Mouse (Mus musculus) MEL (cell line): Measurements from ENCODE around the gene Olfr1487. TPM values are rescaled to one million over a fixed set of nuclear protein-coding genes. Genes with fewer than 3 reads are reported as not detected.
"Not testable (repeated sequence)": the region's sequence is repeated elsewhere in the genome, so short reads cannot be mapped to it uniquely, and the experiment has no call there.

Experiments
- DNase-seq: peaks from one replicate; pipeline ENCODE4 v3.0.0; 2011; ENCODE audit warnings: low read depth, low spot score
- H3K27ac ChIP-seq: 2 replicates; pipeline ENCODE4 v1.5.1; 2012; ENCODE audit warnings: low read depth, mild to moderate bottlenecking, control low read depth, low read length, moderate library complexity; ENCODE audit not compliant: control insufficient read depth
- H3K27me3 ChIP-seq, 2 experiments: fragments of 150-350 bp in 1 of 2; sonication (generic) in 1 of 2; 2 replicates each; pipeline ENCODE4 v1.6.1; 2012; ENCODE audit warnings: low read length in 2 of 2, mild to moderate bottlenecking in 2 of 2, improper control_type of control experiment in 1 of 2, moderate library complexity in 1 of 2; ENCODE audit not compliant: insufficient read depth in 2 of 2, control insufficient read depth in 1 of 2
- H3K36me3 ChIP-seq, 2 experiments: 2 replicates each; pipeline ENCODE4 v1.6.1; 2012 to 2014; ENCODE audit warnings: low read length in 2 of 2, improper control_type of control experiment in 1 of 2, inconsistent platforms in 1 of 2, mild to moderate bottlenecking in 1 of 2; ENCODE audit not compliant: insufficient read depth in 2 of 2, control insufficient read depth in 1 of 2
- H3K4me1 ChIP-seq, 2 experiments: fragments of 150-350 bp in 1 of 2; sonication (generic) in 1 of 2; 2 replicates each; pipeline ENCODE4 v1.6.1; 2012; ENCODE audit warnings: low read length in 2 of 2, improper control_type of control experiment in 1 of 2, mild to moderate bottlenecking in 1 of 2; ENCODE audit not compliant: insufficient read depth in 2 of 2, control insufficient read depth in 1 of 2
- H3K4me3 ChIP-seq, 2 experiments: fragments of 150-350 bp in 1 of 2; sonication (generic) in 1 of 2; 2 replicates each; pipeline ENCODE4 v1.5.1; 2012; ENCODE audit warnings: low read depth in 2 of 2, low read length in 2 of 2, mild to moderate bottlenecking in 2 of 2, moderate library complexity in 2 of 2, control low read depth in 1 of 2, improper control_type of control experiment in 1 of 2; ENCODE audit not compliant: control insufficient read depth in 1 of 2, insufficient read depth in 1 of 2
- H3K79me2 ChIP-seq: 2 replicates; pipeline ENCODE4 v1.6.1; 2012; ENCODE audit warnings: mild to moderate bottlenecking, low read length, moderate library complexity; ENCODE audit not compliant: control insufficient read depth, poor library complexity, insufficient read depth
- H3K9ac ChIP-seq: 2 replicates; pipeline ENCODE4 v1.6.1; 2012; ENCODE audit warnings: low read depth, mild to moderate bottlenecking, control low read depth, low read length, moderate library complexity; ENCODE audit not compliant: control insufficient read depth, poor library complexity, severe bottlenecking
- H3K9me3 ChIP-seq: fragments of 150-350 bp; sonication (generic); replicated peaks from 2 replicates; pipeline ENCODE4 v1.6.1; 2012; ENCODE audit warnings: mild to moderate bottlenecking, low read length, improper control_type of control experiment, moderate library complexity; ENCODE audit not compliant: insufficient read depth
- BHLHE40 ChIP-seq: IDR thresholded peaks from 2 replicates; pipeline ENCODE4 v1.6.1; 2012; ENCODE audit warnings: low read depth, mild to moderate bottlenecking, inconsistent platforms, low read length, improper control_type of control experiment, borderline replicate concordance
- ELF1 ChIP-seq: IDR thresholded peaks from 2 replicates; pipeline ENCODE4 v1.6.1; 2014; ENCODE audit warnings: low read depth, mild to moderate bottlenecking, inconsistent platforms, low read length, improper control_type of control experiment, moderate library complexity
- MAZ ChIP-seq: IDR thresholded peaks from 2 replicates; pipeline ENCODE4 v1.6.1; 2012; ENCODE audit warnings: low read depth, mild to moderate bottlenecking, inconsistent platforms, low read length, improper control_type of control experiment
- NELFE ChIP-seq: IDR thresholded peaks from 2 replicates; pipeline ENCODE4 v1.6.1; 2011; ENCODE audit warnings: low read depth, low read length, improper control_type of control experiment
- NRF1 ChIP-seq: IDR thresholded peaks from 2 replicates; pipeline ENCODE4 v1.6.1; 2014; ENCODE audit warnings: low read depth, mild to moderate bottlenecking, inconsistent platforms, low read length, improper control_type of control experiment, moderate library complexity; ENCODE audit not compliant: poor library complexity, insufficient read depth, severe bottlenecking
- TBP ChIP-seq: IDR thresholded peaks from 2 replicates; pipeline ENCODE4 v1.8.0; 2011; ENCODE audit warnings: low read depth, low read length, improper control_type of control experiment
- USF1 ChIP-seq: IDR thresholded peaks from 2 replicates; pipeline ENCODE4 v1.6.1; 2014; ENCODE audit warnings: low read depth, mild to moderate bottlenecking, inconsistent platforms, low read length, improper control_type of control experiment, moderate library complexity
- polyA plus RNA-seq, 2 experiments: library from polyadenylated mRNA; stranded (reverse) in 1 of 2; unstranded in 1 of 2; fragments of >175 nt in 1 of 2; fragments of >200 nt in 1 of 2; gene quantifications; 2 replicates each; pipeline versions ENCODE4 v1.2.1 to v1.2.4; 2012; ENCODE audit warnings: low replicate concordance in 2 of 2, low read depth in 1 of 2; ENCODE audit not compliant: insufficient read length in 2 of 2, insufficient read depth in 1 of 2, missing spikeins in 1 of 2
- total RNA-seq: library from RNA; depleted of rRNA; stranded (reverse); fragments of 300-350 nt; gene quantifications from 2 replicates; pipeline ENCODE4 v1.2.3, GENCODE M21; 2012; rRNA removed

The Olfr1487 gene
- total RNA-seq (not detected in 2 replicates), polyA plus RNA-seq (not detected)

DNA sequence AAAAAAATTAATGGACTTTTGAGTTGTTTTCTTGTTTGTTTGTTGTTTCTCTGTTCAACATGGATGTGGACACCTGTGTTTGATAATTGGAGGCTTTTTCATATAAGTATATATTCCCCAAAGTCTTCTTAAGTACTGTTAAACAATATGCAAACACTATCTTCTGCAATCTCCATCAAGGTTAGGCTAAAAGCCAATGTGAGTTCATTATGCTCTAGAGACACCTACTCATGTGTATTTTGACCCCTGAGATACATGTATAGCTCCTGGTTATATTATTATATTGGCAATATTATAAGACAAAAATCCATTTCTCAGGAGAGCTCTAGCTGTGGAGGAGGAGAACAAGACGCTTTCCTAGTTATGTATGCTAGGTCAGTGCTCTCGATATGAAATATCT is at the start of gene Olfr1487:
TSS of gene Olfr1487 (plus strand) at position 301 of the 400 bp plus-strand sequence.
- not testable (repeated sequence) for H3K9ac ChIP-seq, H3K36me3 ChIP-seq, H3K27ac ChIP-seq, DNase-seq, H3K4me3 ChIP-seq, H3K27me3 ChIP-seq, H3K79me2 ChIP-seq, H3K9me3 ChIP-seq, H3K4me1 ChIP-seq

DNA sequence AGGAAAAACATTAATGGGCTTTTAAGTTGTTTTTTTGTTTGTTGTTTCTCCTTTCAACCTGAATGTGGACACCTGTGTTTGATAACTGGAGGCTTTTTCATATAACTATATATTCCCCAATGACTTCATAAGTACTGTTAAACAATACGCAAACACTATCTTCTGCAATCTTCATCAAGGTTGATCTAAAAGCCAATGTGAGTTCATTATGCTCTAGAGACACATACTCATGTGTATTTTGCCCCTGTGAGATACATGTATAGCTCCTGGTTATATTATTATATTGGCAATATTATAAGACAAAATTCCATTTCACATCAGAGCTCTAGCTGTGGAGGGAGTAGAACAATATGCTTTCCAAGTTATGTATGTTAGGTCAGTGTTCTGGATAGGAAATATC is 34.0 kb upstream of the Olfr1487 start, which contains the start of gene Olfr1484:
TSS of gene Olfr1484 (plus strand) at position 301 of the 400 bp plus-strand sequence.
- H3K27me3 ChIP-seq, result no peaks in the 10 kb centered on the region
- H3K4me1 ChIP-seq, result no peaks in the 10 kb centered on the region
- no peaks in the 10 kb centered on the region for H3K79me2 ChIP-seq
- H3K9me3 ChIP-seq, result no peaks in the 10 kb centered on the region
- no peak within 1 kb of the TSS for H3K27ac ChIP-seq
- no peak within 1 kb of the TSS for H3K9ac ChIP-seq
- no peak for TF ChIP-seq TBP
- no peak within 1 kb of the TSS for H3K4me3 ChIP-seq
- H3K36me3 ChIP-seq, result no peaks in the 10 kb centered on the region
- DNase-seq, result no peak

DNA sequence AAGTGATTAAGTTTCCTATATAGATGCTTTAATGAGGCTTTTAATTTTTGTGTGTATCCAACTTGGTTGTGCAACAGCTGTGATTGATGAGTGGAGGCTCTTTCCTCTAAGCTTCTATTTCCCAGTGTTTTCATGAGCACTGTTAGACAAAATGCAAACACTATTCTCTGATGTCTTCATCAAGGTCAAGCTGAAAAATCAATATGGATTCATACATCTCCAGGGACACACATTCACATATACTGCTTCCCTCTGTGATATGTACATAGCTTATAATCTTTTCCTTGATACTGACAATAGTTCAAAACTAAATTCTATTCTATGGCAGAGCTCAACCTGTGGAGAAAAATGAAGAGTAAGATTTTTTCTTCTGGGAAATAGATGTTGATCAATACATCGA is 14.1 kb downstream of the Olfr1487 start, which contains the start of gene Olfr1489:
TSS of gene Olfr1489 (plus strand) at position 301 of the 400 bp plus-strand sequence.
- TF ChIP-seq BHLHE40 (no peak), USF1 (no peak), MAZ (no peak), ELF1 (no peak), NELFE (no peak)
- Histone ChIP-seq H3K79me2 (no peaks in the 10 kb centered on the region), H3K4me1 (no peaks in the 10 kb centered on the region), H3K9me3 (no peaks in the 10 kb centered on the region), H3K27ac (no peak within 1 kb of the TSS), H3K36me3 (no peaks in the 10 kb centered on the region), H3K9ac (no peak within 1 kb of the TSS), H3K4me3 (no peak within 1 kb of the TSS), H3K27me3 (no peaks in the 10 kb centered on the region)
- no peak for DNase-seq

DNA sequence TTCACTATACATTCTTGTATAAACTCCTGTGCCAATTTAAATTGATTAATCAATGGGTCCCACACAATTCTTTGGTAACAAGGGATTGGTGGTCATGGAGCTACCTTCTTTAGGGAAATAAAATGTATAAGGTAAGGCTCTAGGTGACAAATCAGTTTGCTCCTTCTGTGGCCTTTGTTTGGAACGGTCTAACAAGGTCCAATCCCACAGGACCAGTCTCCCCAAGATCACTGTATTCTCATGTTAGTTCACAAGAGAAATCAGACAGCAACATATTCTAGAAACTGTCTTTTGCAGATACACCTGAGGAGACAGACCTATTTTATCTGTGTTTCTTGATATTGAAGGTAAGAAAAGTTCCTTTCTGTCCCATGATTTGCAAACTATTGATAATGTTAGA is 33.6 kb downstream of the Olfr1487 start, which contains the start of gene Olfr1490:
TSS of gene Olfr1490 (plus strand) at position 301 of the 400 bp plus-strand sequence.
- Histone ChIP-seq H3K79me2 (no peaks in the 10 kb centered on the region), H3K4me1 (no peaks in the 10 kb centered on the region), H3K4me3 (no peak within 1 kb of the TSS), H3K36me3 (no peaks in the 10 kb centered on the region), H3K27me3 (no peaks in the 10 kb centered on the region), H3K27ac (no peak within 1 kb of the TSS), H3K9ac (no peak within 1 kb of the TSS), H3K9me3 (no peaks in the 10 kb centered on the region)
- no peak for TF ChIP-seq NRF1
- no peak for DNase-seq

Other genes with a start within 250 kb of the Olfr1487 start
- gene Olfr1469, start 209.5 kb upstream of the Olfr1487 start, total RNA-seq, result not detected in 2 replicates
- not detected for gene Olfr1469, start 209.5 kb upstream of the Olfr1487 start, polyA plus RNA-seq
- not detected in 2 replicates for gene Olfr1471, start 174.0 kb upstream of the Olfr1487 start, total RNA-seq
- gene Olfr1471, start 174.0 kb upstream of the Olfr1487 start, polyA plus RNA-seq, result not detected
- gene Olfr1472, start 161.3 kb upstream of the Olfr1487 start, total RNA-seq, result not detected in 2 replicates
- gene Olfr1472, start 161.3 kb upstream of the Olfr1487 start, polyA plus RNA-seq, result not detected
- not detected in 2 replicates for gene Olfr1474, start 147.8 kb upstream of the Olfr1487 start, total RNA-seq
- not detected for gene Olfr1474, start 147.8 kb upstream of the Olfr1487 start, polyA plus RNA-seq
- gene Olfr1475, start 137.2 kb upstream of the Olfr1487 start, total RNA-seq, result not detected in 2 replicates
- gene Olfr1475, start 137.2 kb upstream of the Olfr1487 start, polyA plus RNA-seq, result not detected
- gene Olfr1477, start 116.8 kb upstream of the Olfr1487 start, total RNA-seq, result not detected in 2 replicates
- not detected for gene Olfr1477, start 116.8 kb upstream of the Olfr1487 start, polyA plus RNA-seq
- not detected in 2 replicates for gene Olfr1480, start 89.5 kb upstream of the Olfr1487 start, total RNA-seq
- gene Olfr1480, start 89.5 kb upstream of the Olfr1487 start, polyA plus RNA-seq, result not detected
- gene Olfr1484, start 33.9 kb upstream of the Olfr1487 start, total RNA-seq, result not detected in 2 replicates
- gene Olfr1484, start 33.9 kb upstream of the Olfr1487 start, polyA plus RNA-seq, result not detected
- gene Olfr1489, start 14.2 kb downstream of the Olfr1487 start, total RNA-seq, result not detected in 2 replicates
- gene Olfr1489, start 14.2 kb downstream of the Olfr1487 start, polyA plus RNA-seq, result not detected
- gene Olfr1490, start 33.7 kb downstream of the Olfr1487 start, total RNA-seq, result not detected in 2 replicates
- gene Olfr1490, start 33.7 kb downstream of the Olfr1487 start, polyA plus RNA-seq, result not detected
- not detected in 2 replicates for gene Olfr1491, start 79.9 kb downstream of the Olfr1487 start, total RNA-seq
- gene Olfr1491, start 79.9 kb downstream of the Olfr1487 start, polyA plus RNA-seq, result not detected
- gene Olfr1493-ps1, start 105.9 kb downstream of the Olfr1487 start, total RNA-seq, result not detected in 2 replicates
- not detected for gene Olfr1493-ps1, start 105.9 kb downstream of the Olfr1487 start, polyA plus RNA-seq
- not detected in 2 replicates for gene Olfr1494, start 122.4 kb downstream of the Olfr1487 start, total RNA-seq
- not detected for gene Olfr1494, start 122.4 kb downstream of the Olfr1487 start, polyA plus RNA-seq
- gene Olfr1495, start 147.2 kb downstream of the Olfr1487 start, total RNA-seq, result not detected in 2 replicates
- not detected for gene Olfr1495, start 147.2 kb downstream of the Olfr1487 start, polyA plus RNA-seq
- not detected in 2 replicates for gene Olfr1496, start 160.5 kb downstream of the Olfr1487 start, total RNA-seq
- gene Olfr1496, start 160.5 kb downstream of the Olfr1487 start, polyA plus RNA-seq, result not detected
- gene Olfr1497, start 180.8 kb downstream of the Olfr1487 start, total RNA-seq, result not detected in 2 replicates
- gene Olfr1497, start 180.8 kb downstream of the Olfr1487 start, polyA plus RNA-seq, result not detected
- gene Olfr1499, start 202.1 kb downstream of the Olfr1487 start, total RNA-seq, result not detected in 2 replicates
- gene Olfr1499, start 202.1 kb downstream of the Olfr1487 start, polyA plus RNA-seq, result not detected
- gene Olfr1500, start 213.1 kb downstream of the Olfr1487 start, total RNA-seq, result not detected in 2 replicates
- gene Olfr1500, start 213.1 kb downstream of the Olfr1487 start, polyA plus RNA-seq, result not detected
- not detected in 2 replicates for gene Olfr1501, start 233.3 kb downstream of the Olfr1487 start, total RNA-seq
- not detected for gene Olfr1501, start 233.3 kb downstream of the Olfr1487 start, polyA plus RNA-seq
- not detected in 2 replicates for gene Olfr1502, start 244.4 kb downstream of the Olfr1487 start, total RNA-seq
- gene Olfr1502, start 244.4 kb downstream of the Olfr1487 start, polyA plus RNA-seq, result not detected